Mouse (Mus musculus) kidney, adult 2 months (tissue): Measurements from ENCODE around the gene Gpd1l.

Experiments
- CTCF ChIP-seq: fragments of 200-500 bp; conservative IDR thresholded peaks from 2 replicates; pipeline ENCODE4 v1.5.1; 2011; ENCODE audit warnings: low read depth, mild to moderate bottlenecking, control low read depth, low read length, moderate library complexity, mixed read lengths; ENCODE audit not compliant: insufficient read depth, insufficient read length
- POLR2A ChIP-seq: fragments of 200-500 bp; IDR thresholded peaks from one replicate; pipeline ENCODE4 v1.6.1; 2011; ENCODE audit warnings: low read depth, low read length, control low read depth

GRCm38 (mm10) chr9:114881977-114882376, 51.8 kb downstream of the Gpd1l start:
- TF ChIP-seq CTCF (no peak), POLR2A (no peak)
